Mouse (Mus musculus) right cerebral cortex, adult 18-20 months (tissue): Measurements from ENCODE around the gene Olfr31.

Experiments
- DNase-seq: peaks from one replicate; pipeline ENCODE4 v3.0.0; 2022; ENCODE audit warnings: mixed read lengths

The Olfr31 gene

GRCm38 (mm10) chr14:14354511-14355359 is 32.1 kb downstream of the Olfr31 start:
- DNase-seq: no peak

GRCm38 (mm10) chr14:14355360-14355646 is 32.7 kb downstream of the Olfr31 start:
- no peak for DNase-seq
